Mouse (Mus musculus): ENCODE results near the gene Gm8947. TPM values are rescaled to one million over a fixed set of nuclear protein-coding genes. Genes with fewer than 3 reads are reported as not detected.
"Not testable (repeated sequence)": the region's sequence is repeated elsewhere in the genome, so short reads cannot be mapped to it uniquely, and the experiment has no call there.

The Gm8947 gene
- polyA plus RNA-seq, 1 experiment from 2014 or later: not detected

DNA sequence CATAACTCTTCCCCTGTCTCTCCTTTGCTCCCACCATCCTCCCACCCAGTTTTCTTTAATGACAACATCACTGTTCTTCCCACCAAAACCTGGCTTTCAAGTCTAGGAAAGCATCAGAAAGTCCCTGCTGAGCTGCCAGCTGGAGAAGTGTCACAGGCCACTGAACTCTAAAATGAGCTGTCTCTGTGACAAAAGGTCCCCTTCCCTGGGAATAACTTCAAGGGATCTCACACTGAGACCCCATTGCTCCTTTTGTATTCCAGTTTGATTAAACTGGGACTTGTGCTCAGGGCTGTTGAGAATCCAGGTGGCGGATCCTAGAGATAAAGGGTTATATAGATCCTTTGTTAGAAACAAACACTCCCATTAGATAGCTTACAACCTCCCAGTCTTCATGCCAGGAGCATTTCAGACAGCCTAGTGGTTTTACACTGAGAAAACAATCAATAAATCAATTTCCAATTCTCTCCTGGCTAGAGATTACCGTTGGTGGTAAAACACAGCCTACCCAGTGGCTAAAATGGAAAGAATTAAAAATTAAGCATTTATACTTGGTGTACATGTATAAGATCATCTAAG, 13.6 kb upstream of the Gm8947 start:
- H3K4me2 ChIP-seq (ENCODE audit: low read length): no peak overlapping the region
- no peak overlapping the region for H3K9ac ChIP-seq (ENCODE audit: low read depth, low read length)
- no peak overlapping the region for H3K4me3 ChIP-seq (ENCODE audit: low read length)
- no peak overlapping the region for H3K27ac ChIP-seq (ENCODE audit: low read depth, low read length)
- no peak; the same call in 1 of the 2 replicates for ATAC-seq
- WGBS: 20% methylated on average over 2 of the region's 2 CpGs
- H3K36me3 ChIP-seq (ENCODE audit: control insufficient read depth, insufficient read depth, low read length): no peaks in the 10 kb centered on the region
- no peaks in the 10 kb centered on the region for H3K9me3 ChIP-seq (ENCODE audit: control insufficient read depth, low read length)
- no peaks in the 10 kb centered on the region for H3K4me1 ChIP-seq (ENCODE audit: control insufficient read depth, insufficient read depth, low read depth, low read length)
- H3K27me3 ChIP-seq (replicated peaks; ENCODE audit: control insufficient read depth, insufficient read depth, low read length): no peaks in the 10 kb centered on the region; the same call in 1 of the 2 replicates

- 78% methylated on average over 2 of the region's 2 CpGs for WGBS
These were observed 12.0 kb upstream of the Gm8947 start for GRCm38 (mm10) chr1:151180167-151180566.

GRCm38 (mm10) chr1:151182266-151182665, 9.9 kb upstream of the Gm8947 start, which contains the start of gene Gm47985:
TSS of gene Gm47985 (plus strand) at chr1:151182537.
- H3K4me1 ChIP-seq (ENCODE audit: control insufficient read depth, insufficient read depth, low read depth, low read length): not testable (repeated sequence)
- WGBS: no CpG with 5 or more reads among the region's 7 CpGs

More at GRCm38 (mm10) chr1:151180167-151180566, 12.0 kb upstream of the Gm8947 start:
- no peaks in the 10 kb centered on the region; the same call in 1 of the 2 replicates for H3K27me3 ChIP-seq (replicated peaks; ENCODE audit: control insufficient read depth, insufficient read depth, low read length)
- ATAC-seq: no peak
- no peaks in the 10 kb centered on the region for H3K9me3 ChIP-seq (ENCODE audit: control insufficient read depth, low read length)
- no peak overlapping the region for H3K27ac ChIP-seq (ENCODE audit: low read depth, low read length)
- no peak overlapping the region for H3K4me2 ChIP-seq (ENCODE audit: low read length)
- H3K4me1 ChIP-seq (ENCODE audit: control insufficient read depth, insufficient read depth, low read depth, low read length): no peaks in the 10 kb centered on the region
- no peaks in the 10 kb centered on the region for H3K36me3 ChIP-seq (ENCODE audit: control insufficient read depth, insufficient read depth, low read length)
- no peak overlapping the region for H3K9ac ChIP-seq (ENCODE audit: low read depth, low read length)
- H3K4me3 ChIP-seq (ENCODE audit: low read length): no peak overlapping the region

GRCm38 (mm10) chr1:151186186-151186585, 6.0 kb upstream of the Gm8947 start:
- not testable (repeated sequence) for H3K36me3 ChIP-seq (ENCODE audit: control insufficient read depth, insufficient read depth, low read length); H3K4me1 ChIP-seq (ENCODE audit: control insufficient read depth, insufficient read depth, low read depth, low read length); H3K27ac ChIP-seq (ENCODE audit: low read depth, low read length); H3K9ac ChIP-seq (ENCODE audit: low read depth, low read length); H3K27me3 ChIP-seq (replicated peaks; ENCODE audit: control insufficient read depth, insufficient read depth, low read length); H3K4me3 ChIP-seq (ENCODE audit: low read length); ATAC-seq; H3K4me2 ChIP-seq (ENCODE audit: low read length); H3K9me3 ChIP-seq (ENCODE audit: control insufficient read depth, low read length)
- WGBS: 78% methylated on average over 3 of the region's 3 CpGs

More at GRCm38 (mm10) chr1:151182266-151182665, 9.9 kb upstream of the Gm8947 start, which contains the start of gene Gm47985:
- not testable (repeated sequence) for H3K9ac ChIP-seq (ENCODE audit: low read depth, low read length); H3K4me3 ChIP-seq (ENCODE audit: low read length); ATAC-seq; H3K4me2 ChIP-seq (ENCODE audit: low read length); H3K36me3 ChIP-seq (ENCODE audit: control insufficient read depth, insufficient read depth, low read length); H3K27ac ChIP-seq (ENCODE audit: low read depth, low read length); H3K27me3 ChIP-seq (replicated peaks; ENCODE audit: control insufficient read depth, insufficient read depth, low read length); H3K9me3 ChIP-seq (ENCODE audit: control insufficient read depth, low read length)

GRCm38 (mm10) chr1:151186879-151187424, 5.2 kb upstream of the Gm8947 start:
- H3K4me1 ChIP-seq (ENCODE audit: control insufficient read depth, insufficient read depth, low read depth, low read length); ATAC-seq; H3K4me2 ChIP-seq (ENCODE audit: low read length); H3K27me3 ChIP-seq (replicated peaks; ENCODE audit: control insufficient read depth, insufficient read depth, low read length); H3K36me3 ChIP-seq (ENCODE audit: control insufficient read depth, insufficient read depth, low read length); H3K9ac ChIP-seq (ENCODE audit: low read depth, low read length); H3K27ac ChIP-seq (ENCODE audit: low read depth, low read length); H3K4me3 ChIP-seq (ENCODE audit: low read length); H3K9me3 ChIP-seq (ENCODE audit: control insufficient read depth, low read length): not testable (repeated sequence)
- WGBS: 85% methylated on average over 4 of the region's 4 CpGs

DNA sequence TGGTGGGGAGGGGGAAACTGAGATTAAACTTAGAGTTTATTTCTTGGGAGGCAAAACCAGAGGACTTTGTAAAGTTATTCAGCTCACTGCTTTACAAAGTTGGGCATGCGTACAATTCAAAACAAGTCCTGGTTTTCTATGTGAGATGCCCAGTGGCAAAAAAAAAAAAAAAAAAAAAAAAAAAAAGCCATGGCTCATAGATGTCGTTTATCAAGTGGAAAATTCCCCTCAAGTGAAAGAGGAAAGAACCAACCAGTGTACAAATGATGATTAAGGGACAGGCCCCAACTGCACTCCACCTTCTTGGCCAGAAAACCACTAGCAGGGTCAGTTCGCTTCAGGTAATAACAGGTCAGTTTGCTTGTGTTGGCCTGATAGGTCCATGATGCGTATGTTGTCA, 3.7 kb upstream of the Gm8947 start:
- Histone ChIP-seq H3K9me3 (ENCODE audit: control insufficient read depth, low read length) (no peaks in the 10 kb centered on the region), H3K27me3 (replicated peaks; ENCODE audit: control insufficient read depth, insufficient read depth, low read length) (no peaks in the 10 kb centered on the region), H3K4me1 (ENCODE audit: control insufficient read depth, insufficient read depth, low read depth, low read length) (no peaks in the 10 kb centered on the region), H3K4me3 (ENCODE audit: low read length) (no peak overlapping the region), H3K27ac (ENCODE audit: low read depth, low read length) (no peak overlapping the region), H3K4me2 (ENCODE audit: low read length) (no peak overlapping the region), H3K36me3 (ENCODE audit: control insufficient read depth, insufficient read depth, low read length) (no peaks in the 10 kb centered on the region), H3K9ac (ENCODE audit: low read depth, low read length) (no peak overlapping the region)
- ATAC-seq: no peak
- 91% methylated on average over 4 of the region's 4 CpGs for WGBS

GRCm38 (mm10) chr1:151192739-151193138, 563 bp downstream of the Gm8947 start:
- not testable (repeated sequence) for H3K4me3 ChIP-seq (ENCODE audit: low read length); H3K36me3 ChIP-seq (ENCODE audit: control insufficient read depth, insufficient read depth, low read length); ATAC-seq; H3K9me3 ChIP-seq (ENCODE audit: control insufficient read depth, low read length); H3K4me1 ChIP-seq (ENCODE audit: control insufficient read depth, insufficient read depth, low read depth, low read length); H3K4me2 ChIP-seq (ENCODE audit: low read length); H3K27ac ChIP-seq (ENCODE audit: low read depth, low read length); H3K9ac ChIP-seq (ENCODE audit: low read depth, low read length); H3K27me3 ChIP-seq (replicated peaks; ENCODE audit: control insufficient read depth, insufficient read depth, low read length)
- 91% methylated on average over 12 of the region's 15 CpGs for WGBS

- 70% methylated on average over 4 of the region's 4 CpGs for WGBS
These were observed 3.8 kb downstream of the Gm8947 start for GRCm38 (mm10) chr1:151195986-151196385.

GRCm38 (mm10) chr1:151196690-151197089, 4.5 kb downstream of the Gm8947 start:
- H3K27me3 ChIP-seq (replicated peaks; ENCODE audit: control insufficient read depth, insufficient read depth, low read length); H3K36me3 ChIP-seq (ENCODE audit: control insufficient read depth, insufficient read depth, low read length); H3K27ac ChIP-seq (ENCODE audit: low read depth, low read length); ATAC-seq; H3K4me2 ChIP-seq (ENCODE audit: low read length); H3K4me1 ChIP-seq (ENCODE audit: control insufficient read depth, insufficient read depth, low read depth, low read length); H3K4me3 ChIP-seq (ENCODE audit: low read length); H3K9ac ChIP-seq (ENCODE audit: low read depth, low read length); H3K9me3 ChIP-seq (ENCODE audit: control insufficient read depth, low read length): not testable (repeated sequence)
- WGBS: 88% methylated on average over 3 of the region's 3 CpGs

More at GRCm38 (mm10) chr1:151195986-151196385, 3.8 kb downstream of the Gm8947 start:
- H3K27ac ChIP-seq (ENCODE audit: low read depth, low read length); H3K27me3 ChIP-seq (replicated peaks; ENCODE audit: control insufficient read depth, insufficient read depth, low read length); H3K4me1 ChIP-seq (ENCODE audit: control insufficient read depth, insufficient read depth, low read depth, low read length); ATAC-seq; H3K9me3 ChIP-seq (ENCODE audit: control insufficient read depth, low read length); H3K4me3 ChIP-seq (ENCODE audit: low read length); H3K36me3 ChIP-seq (ENCODE audit: control insufficient read depth, insufficient read depth, low read length); H3K9ac ChIP-seq (ENCODE audit: low read depth, low read length); H3K4me2 ChIP-seq (ENCODE audit: low read length): not testable (repeated sequence)
